Mouse (Mus musculus) splenic B cell, adult 2 months (primary cell): ENCODE results near the gene Pcdh9.

Experiments used
- DNase-seq: peaks from one replicate; pipeline ENCODE4 v3.0.0-alpha.2; 2011; ENCODE audit warnings: low read depth, low spot score
- H3K27me3 ChIP-seq: 2 replicates; pipeline ENCODE4 v1.6.1; 2012; ENCODE audit warnings: mild to moderate bottlenecking, low read length, moderate library complexity, mixed read lengths; ENCODE audit not compliant: control insufficient read depth, poor library complexity, insufficient read depth, severe bottlenecking
- H3K36me3 ChIP-seq: 2 replicates; pipeline ENCODE4 v1.6.1; 2012; ENCODE audit warnings: mild to moderate bottlenecking, low read length, moderate library complexity, mixed read lengths; ENCODE audit not compliant: control insufficient read depth, poor library complexity, insufficient read depth, severe bottlenecking

Gene Pcdh9

GRCm38 (mm10) chr14:93416752-93417151 is 473.7 kb downstream of the Pcdh9 start:
- no peak for DNase-seq
- Histone ChIP-seq H3K36me3 (no peaks in the 10 kb centered on the region), H3K27me3 (no peaks in the 10 kb centered on the region)

DNA sequence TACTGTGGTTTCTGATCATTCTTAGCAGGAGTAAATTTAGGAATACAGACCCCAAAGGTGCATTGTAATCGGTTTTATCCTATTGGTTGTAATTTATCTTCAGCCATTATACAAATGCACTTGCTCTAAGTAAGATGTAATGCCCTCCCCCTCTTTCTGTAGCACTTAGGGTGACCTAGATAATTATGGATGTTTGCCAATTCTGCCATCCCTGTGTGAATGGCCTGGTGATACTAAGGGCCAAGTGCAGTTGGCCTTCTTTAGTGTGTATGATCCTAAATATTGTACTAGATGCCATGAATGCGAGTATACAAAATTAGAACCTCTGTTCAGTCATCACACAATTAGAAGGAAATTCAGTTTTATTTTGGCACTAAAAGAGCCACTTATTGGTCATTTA is 475.0 kb downstream of the Pcdh9 start:
- Histone ChIP-seq H3K36me3 (no peaks in the 10 kb centered on the region), H3K27me3 (no peaks in the 10 kb centered on the region)
- DNase-seq, result no peak

DNA sequence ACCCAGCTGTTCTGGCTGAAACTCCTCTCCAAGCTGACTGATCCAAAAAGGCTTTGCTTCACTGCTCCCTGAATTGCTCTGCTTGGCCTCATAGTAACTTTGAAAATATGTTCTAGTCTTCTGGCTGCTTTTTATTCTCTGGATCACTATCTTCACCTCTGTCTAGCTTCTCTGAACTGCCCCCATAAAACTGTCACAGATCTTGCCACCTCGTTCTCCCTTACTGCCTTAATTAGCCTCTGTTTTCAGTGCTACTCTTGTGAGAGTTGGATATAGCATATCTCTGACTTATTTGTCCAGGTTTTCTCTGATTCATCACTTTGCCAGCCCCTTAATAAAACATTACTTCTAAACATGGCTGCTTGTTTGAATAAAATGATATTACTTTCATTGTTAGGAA is 481.2 kb downstream of the Pcdh9 start:
- no peaks in the 10 kb centered on the region for H3K36me3 ChIP-seq
- no peak for DNase-seq
- no peaks in the 10 kb centered on the region for H3K27me3 ChIP-seq

DNA sequence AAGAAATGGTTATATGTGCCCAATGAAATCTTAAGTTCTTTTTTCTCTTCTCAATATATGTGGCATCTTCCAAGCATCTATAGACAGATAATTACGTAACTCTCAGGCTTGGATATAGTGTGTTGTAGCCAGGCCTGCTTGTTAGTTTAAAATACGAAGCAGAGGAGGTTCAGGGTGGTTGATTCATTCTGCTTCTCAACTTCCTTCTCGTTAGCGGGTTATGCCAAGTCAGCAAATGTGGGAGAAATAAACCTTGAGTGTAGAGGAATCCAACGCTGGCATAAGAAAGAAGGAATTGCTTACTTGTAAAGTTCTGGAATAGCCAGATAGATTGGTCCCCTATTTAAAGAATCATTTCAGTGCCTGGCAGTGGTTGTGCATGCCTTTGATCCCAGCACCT is 482.7 kb downstream of the Pcdh9 start:
- DNase-seq, result no peak
- H3K36me3 ChIP-seq, result no peaks in the 10 kb centered on the region
- no peaks in the 10 kb centered on the region for H3K27me3 ChIP-seq

DNA sequence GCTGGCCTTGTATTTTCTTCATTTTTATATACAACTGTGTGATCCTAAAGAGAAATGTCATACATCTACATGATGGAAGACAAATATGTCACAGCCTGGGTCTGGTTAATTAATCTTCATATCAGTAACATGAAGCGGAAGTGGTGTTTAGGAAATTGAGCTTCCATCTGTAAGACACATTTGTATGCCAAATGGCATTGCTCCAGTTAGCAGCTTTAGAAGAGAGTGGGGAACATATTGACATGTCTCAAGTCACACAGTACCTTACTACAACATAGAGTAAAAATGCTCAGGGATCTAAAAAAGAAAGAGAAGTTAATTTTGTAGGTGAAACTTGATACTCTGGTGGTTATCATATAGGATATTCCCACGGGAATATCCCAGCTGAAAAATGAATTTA is 505.4 kb downstream of the Pcdh9 start:
- no peaks in the 10 kb centered on the region for H3K36me3 ChIP-seq
- no peaks in the 10 kb centered on the region; the same call in 1 of the 2 replicates for H3K27me3 ChIP-seq
- DNase-seq, result no peak

DNA sequence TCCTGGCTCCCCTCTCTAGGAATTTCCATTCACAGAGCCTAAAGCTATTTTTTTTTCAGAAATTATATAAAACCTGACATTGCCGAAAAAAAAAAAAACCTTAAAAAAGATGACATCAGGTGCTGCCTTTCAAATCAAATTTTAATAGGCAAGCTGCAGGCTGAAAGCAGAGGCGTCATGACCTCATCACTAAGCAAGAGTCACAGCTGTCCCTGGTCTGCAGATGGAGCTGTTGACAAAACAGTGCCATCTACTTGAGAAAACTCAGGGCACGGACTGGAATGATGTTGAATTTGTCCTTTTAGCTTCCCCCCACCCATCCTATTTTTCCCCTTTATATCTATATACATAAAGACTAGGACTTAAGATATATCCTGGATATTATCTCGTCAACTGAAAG is 509.3 kb downstream of the Pcdh9 start:
- H3K27me3 ChIP-seq, result no peaks in the 10 kb centered on the region; the same call in 1 of the 2 replicates
- no peaks in the 10 kb centered on the region for H3K36me3 ChIP-seq
- no peak for DNase-seq

GRCm38 (mm10) chr14:93380757-93381156 is 509.7 kb downstream of the Pcdh9 start:
- no peak for DNase-seq
- H3K27me3 ChIP-seq, result no peaks in the 10 kb centered on the region; the same call in 1 of the 2 replicates
- no peaks in the 10 kb centered on the region for H3K36me3 ChIP-seq

DNA sequence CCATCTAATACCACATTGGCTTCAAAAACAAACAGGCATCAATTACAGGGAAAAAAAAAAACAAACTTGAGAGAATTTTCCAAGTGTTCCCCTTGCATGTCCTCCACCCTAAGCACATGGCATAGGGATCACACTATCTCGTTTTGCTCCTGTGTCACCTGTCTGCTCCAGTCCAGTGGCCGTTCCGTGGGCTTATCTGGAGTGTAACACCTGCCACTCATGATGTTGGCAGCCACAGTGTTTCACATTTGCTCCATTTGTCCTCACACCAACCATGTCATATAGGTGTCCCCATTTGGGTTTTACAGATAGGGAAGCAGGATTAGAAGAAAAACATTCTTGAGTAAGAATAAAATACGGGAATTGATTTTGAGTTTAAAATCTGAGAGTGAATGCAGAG is 514.3 kb downstream of the Pcdh9 start:
- DNase-seq, result no peak

GRCm38 (mm10) chr14:93374181-93374580 is 516.3 kb downstream of the Pcdh9 start:
- H3K27me3 ChIP-seq, result no peaks in the 10 kb centered on the region
- H3K36me3 ChIP-seq, result no peaks in the 10 kb centered on the region
- DNase-seq, result no peak

More for the DNA sequence above, 514.3 kb downstream of the Pcdh9 start:
- Histone ChIP-seq H3K27me3 (no peaks in the 10 kb centered on the region; the same call in 1 of the 2 replicates), H3K36me3 (no peaks in the 10 kb centered on the region)

GRCm38 (mm10) chr14:93354150-93354549 is 536.3 kb downstream of the Pcdh9 start:
- Histone ChIP-seq H3K36me3 (no peaks in the 10 kb centered on the region), H3K27me3 (no peaks in the 10 kb centered on the region)
- DNase-seq, result no peak

- no peaks in the 10 kb centered on the region for H3K27me3 ChIP-seq
- no peak for DNase-seq
- H3K36me3 ChIP-seq, result no peaks in the 10 kb centered on the region
These were observed 539.6 kb downstream of the Pcdh9 start for GRCm38 (mm10) chr14:93350906-93351305.

DNA sequence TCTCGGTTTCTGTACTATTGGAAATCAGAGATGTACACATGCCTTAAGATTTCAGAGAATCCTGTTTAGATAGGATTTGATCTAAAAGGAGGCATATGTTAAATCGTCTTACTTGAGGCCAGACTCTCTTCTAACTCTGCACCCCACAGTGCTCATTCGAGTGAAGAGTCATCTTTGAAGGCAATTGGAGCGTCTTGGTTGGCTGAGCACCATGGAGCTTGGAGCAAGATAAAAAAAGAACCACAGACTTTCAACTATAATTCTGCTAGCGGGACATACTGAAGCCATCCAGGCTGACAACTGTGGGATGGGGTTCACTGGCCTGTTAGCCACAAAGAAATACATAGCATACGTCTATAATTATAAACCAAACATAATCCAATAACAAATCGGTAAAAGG is 541.3 kb downstream of the Pcdh9 start:
- no peaks in the 10 kb centered on the region for H3K27me3 ChIP-seq
- H3K36me3 ChIP-seq, result no peaks in the 10 kb centered on the region
- no peak for DNase-seq

DNA sequence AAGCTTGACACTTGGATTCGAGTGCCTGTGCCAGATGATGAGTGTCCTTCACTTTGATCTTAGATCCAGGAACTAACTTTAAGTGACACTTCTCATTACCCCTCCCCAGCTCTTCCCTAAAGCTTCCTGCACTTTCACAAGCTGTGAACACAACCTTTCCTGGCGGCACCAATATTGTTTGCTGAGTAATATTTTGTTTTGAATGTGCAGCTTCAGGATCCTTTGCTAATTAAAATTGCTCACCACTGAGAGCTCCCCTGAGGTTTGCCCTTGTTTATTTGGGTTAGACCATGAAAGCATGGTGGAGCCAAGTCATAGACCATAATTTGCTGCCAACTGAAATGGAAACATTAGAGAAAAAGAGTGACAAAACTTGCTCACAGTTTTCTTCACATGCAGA is 543.4 kb downstream of the Pcdh9 start:
- DNase-seq, result no peak
- Histone ChIP-seq H3K27me3 (no peaks in the 10 kb centered on the region), H3K36me3 (no peaks in the 10 kb centered on the region)

DNA sequence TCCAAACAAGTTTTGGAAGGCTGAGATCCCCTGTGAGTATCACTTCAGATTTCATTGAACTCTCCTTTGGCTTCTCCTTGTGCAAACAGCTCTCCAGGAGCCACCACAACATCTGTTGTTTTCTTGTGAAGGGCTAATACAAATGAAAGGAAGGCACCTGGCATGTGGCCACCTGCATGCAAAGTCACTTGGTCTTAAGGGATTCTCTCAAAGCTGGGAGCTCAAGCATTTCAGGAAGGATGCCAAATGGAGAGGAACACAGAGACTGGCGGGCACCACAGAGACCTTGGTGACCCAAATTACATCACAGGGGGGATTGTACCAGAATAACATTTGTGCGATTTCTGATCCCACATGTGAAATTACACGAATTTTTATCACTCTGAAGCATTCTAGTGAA is 547.7 kb downstream of the Pcdh9 start:
- Histone ChIP-seq H3K36me3 (no peaks in the 10 kb centered on the region), H3K27me3 (no peaks in the 10 kb centered on the region)
- DNase-seq, result no peak

GRCm38 (mm10) chr14:93341390-93341789 is 549.1 kb downstream of the Pcdh9 start:
- H3K27me3 ChIP-seq, result no peaks in the 10 kb centered on the region

DNA sequence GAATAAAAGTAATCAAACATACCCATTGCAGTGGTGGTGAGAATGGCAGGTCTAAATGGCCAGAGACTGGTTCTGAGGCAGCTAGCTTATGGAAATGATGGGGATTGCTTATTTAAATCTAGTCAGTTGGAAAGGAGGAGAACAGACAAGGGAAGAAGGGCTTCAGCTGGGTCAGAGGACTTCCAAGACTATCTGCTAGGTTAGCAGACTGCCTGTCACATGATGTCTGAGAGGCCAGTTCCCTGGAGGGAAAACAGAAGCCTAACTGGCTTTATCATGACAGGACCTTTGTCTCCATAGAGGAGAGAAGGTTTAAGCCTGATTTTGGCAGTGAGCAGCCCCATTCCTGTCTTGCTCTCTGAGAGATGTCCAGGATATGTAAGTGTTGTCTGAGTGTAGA is 561.2 kb downstream of the Pcdh9 start:
- Histone ChIP-seq H3K36me3 (no peaks in the 10 kb centered on the region), H3K27me3 (no peaks in the 10 kb centered on the region)
- DNase-seq, result no peak

More at GRCm38 (mm10) chr14:93341390-93341789, 549.1 kb downstream of the Pcdh9 start:
- no peaks in the 10 kb centered on the region for H3K36me3 ChIP-seq
- no peak for DNase-seq
